Mouse (Mus musculus) cerebellum, adult 9-11 months (tissue): ENCODE measurements around the gene Pafah2.

Source experiments
- DNase-seq: peaks from one replicate; pipeline ENCODE4 v3.0.0; 2022

Gene Pafah2

DNA sequence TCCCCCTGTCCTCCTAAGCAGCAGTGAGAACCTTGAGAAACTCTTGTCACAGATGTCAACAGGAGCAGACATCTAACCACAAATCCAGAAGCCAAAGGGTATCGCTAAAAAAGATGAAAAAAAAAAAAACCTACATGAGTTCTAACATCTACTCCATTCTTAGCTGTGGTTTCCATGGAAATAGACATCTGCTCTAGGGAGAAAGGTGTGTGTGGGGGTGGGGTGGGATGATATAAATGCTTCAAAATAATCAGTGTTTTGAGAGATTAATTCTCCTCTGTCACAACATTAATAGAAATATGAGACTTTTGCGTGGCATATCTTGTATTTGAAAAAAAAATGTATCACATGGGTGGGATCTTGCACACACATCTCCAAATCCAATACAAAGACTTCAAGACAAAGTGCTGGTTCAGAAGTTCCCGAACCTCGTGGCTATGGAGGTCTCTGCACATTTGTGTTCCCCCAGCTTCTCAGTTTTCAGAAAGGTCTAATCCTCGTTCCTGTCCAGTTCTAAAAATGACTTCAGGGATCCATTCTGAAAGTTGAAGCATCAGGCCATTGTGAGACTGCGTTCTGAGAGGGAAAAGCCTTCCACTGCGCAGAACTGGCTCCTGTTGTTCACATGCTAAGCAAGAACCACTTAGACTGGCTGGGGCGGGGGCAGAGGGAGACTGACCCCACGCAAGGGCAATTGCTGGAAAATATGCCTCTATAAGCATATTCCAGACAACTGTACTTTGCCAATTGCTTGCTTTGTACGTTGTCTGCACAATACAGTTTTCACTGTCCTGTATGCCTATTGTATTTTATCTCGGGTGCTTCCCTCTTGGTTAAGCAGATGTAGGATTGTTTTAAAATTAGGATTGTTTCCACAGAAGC lies 70.5 kb downstream of the Pafah2 start:
- no peak for DNase-seq

- DNase-seq: peak; percentile 76
Measured at GRCm38 (mm10) chr4:134467435-134468214, 71.5 kb downstream of the Pafah2 start.

DNA sequence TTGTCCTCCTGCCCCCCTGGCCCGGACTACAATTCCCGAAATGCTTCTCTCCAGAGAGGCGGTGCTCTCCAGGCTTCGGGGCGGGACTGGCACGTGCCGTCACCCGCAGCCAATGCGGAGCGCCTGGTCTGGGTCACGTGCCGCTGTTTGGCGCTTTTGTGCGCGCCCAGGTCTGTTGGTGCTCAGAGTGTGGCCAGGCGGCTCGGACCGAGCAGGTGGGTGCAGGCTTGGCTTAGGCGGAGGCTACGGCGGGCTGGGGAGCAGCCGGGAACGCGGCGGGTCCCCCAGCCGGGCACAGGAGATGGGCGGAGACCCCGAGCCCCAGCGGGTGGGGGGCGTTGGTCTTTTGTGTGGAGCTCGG lies 72.1 kb downstream of the Pafah2 start, which contains the start of gene Stmn1:
Stmn1 (plus strand) TSS at position 106 of the 361 bp plus-strand sequence.
- DNase-seq: peak; percentile 98

DNA sequence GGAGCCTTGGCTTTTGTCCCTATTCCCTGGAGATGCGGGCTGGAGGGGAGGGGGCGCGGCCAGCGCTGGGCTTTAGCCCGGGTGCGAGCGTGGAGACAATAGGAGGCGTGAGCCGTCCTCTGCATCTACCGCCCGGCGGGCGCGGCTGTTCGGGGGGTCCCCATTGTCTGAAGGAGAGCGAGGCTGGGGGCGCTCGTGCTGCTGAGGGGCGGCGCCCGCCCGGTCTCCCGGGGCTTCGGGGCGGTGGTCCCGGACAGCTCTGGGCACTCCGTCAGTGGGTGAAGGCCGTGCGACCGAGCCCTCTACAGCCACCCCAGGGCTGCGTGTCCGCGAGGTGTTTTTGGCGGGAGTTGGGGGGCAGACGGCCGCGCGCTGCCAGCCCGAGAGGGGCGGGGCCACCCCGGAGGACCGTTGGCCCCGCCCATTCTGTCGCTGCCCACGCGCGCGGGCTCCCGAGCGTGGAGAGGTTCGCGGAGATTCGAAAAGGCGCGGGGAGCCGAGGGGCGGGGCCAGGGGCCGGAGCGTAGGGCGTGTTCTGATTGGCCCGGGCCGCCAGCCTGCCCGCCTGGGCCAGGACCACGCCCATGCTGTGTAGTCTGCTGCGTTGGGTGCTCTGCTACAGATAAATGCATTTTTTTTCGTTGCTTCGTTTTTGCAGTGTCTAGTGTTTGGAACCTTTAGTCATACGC lies 72.6 kb downstream of the Pafah2 start:
- DNase-seq: peak; percentile 96

GRCm38 (mm10) chr4:134469341-134469796 lies 73.2 kb downstream of the Pafah2 start:
- DNase-seq: peak; percentile 58

DNA sequence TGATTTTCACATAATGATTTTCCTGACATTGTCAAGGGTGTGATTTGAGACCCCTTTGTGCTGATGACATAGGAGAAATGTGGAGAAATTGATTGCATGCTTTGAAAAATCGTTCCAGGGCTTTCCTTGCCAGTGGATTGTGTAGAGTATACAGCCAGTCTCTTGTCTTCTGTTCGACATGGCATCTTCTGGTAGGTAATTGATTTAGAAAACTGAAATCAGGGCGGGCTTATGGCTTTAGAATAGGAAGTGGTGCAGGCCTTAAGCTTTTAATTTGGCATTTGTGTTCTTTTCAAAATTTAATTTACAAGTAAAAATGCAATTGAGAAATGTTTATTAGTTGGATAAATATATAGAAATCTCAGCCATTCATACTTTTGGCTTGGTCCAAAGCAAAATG lies 73.9 kb downstream of the Pafah2 start:
- DNase-seq: no peak

GRCm38 (mm10) chr4:134471469-134471868 lies 75.3 kb downstream of the Pafah2 start:
- DNase-seq: no peak

DNA sequence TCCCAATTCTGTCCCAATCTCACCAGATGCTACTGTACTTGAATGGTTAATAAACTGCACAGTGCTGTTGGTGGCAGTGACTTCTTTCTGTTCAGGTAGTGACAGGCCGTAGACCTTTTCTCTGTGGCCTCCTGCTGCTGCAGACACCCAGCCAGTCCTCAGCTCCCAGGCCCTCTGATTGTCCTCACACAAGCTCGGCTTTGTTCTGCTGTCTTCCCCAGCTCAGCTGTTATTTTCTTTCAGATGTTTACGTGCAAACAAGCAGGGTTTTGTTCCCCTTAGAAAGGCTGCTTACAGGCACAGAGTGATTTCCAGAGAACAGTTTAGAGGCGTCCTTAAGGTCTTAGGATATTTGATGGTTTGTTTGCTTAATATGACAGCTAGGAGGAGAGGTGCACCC lies 77.6 kb downstream of the Pafah2 start:
- no peak for DNase-seq

DNA sequence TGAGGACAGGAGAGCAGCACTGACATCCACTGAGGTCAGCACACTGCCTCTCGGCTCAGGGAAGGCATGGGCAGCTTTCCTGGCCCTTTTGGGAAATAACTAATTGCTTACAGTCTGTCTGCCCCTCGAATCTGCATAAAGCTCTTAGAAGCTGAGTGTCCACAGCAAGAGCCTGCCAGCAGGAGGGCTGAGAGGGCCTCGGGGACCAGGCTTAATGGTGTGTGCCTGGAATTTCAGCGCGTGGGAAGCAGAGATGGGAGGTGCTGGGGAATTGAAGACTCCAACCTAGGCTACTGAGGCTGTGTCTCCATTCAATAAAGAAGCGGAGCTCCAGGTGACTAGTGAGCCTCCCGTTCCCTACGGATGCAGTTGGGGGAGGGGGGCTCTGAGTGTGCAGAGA lies 78.1 kb downstream of the Pafah2 start:
- no peak for DNase-seq

DNA sequence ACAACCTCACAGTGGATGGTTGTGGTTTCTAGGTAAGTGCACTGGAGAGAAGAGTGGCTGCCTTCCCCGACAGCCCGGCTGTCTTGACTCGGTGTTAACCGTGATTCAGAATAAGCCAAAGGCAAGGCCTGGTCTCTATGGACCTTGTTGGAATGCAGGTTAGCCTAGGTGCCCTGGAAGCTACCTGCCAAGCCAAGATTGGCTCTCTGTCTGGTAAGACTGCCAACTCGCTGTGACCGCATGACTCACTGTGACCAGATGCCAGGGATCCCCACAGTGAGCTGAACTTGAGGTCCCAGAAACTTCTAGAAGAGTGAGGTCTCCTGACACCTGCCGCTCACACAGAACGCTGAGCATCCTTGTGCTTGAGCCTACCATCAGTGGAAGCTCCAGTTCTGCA lies 80.8 kb downstream of the Pafah2 start:
- peak; percentile 77 for DNase-seq
